Mouse (Mus musculus) adrenal gland, adult (tissue): Measurements from ENCODE around the gene Pon3.

Source experiments
- DNase-seq, 2 experiments: peaks; one replicate each; pipeline ENCODE4 v3.0.0; 2022 to 2023; ENCODE audit warnings: low spot score in 1 of 2; ENCODE audit not compliant: inconsistent age in 2 of 2

Pon3 gene

DNA sequence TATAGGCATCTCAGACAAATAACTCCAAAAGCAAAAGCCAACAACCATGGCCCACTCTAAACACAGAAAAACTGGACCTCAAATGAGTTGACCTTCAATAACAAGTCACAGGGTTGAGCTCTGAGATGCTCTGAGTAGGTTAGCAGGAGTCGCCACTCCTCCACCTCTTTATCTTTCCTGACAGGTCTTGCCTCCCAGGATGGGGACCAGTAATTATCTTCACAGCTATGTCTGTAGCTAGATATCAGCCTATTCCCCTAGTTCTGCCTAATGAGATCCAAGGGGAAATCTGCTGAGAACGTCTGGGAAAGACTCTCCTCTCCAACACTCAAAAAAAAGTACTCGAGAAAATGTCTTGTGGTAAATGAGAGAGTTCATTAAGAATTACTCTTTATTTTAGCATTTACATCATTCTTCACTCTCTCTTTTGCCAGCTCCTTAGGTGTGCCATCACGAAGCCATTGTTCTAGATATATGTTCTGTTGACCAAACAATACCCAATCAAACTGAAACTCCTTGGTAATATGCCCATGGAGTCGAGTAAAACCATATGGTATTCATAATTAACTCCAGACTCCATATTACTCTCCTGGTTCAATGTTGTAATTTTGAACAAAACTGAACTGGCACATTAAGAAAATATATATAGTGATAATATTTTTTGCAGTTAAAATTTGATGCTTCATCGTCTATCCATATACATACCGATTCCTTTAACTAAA lies 69.7 kb downstream of the Pon3 start:
- no peak for DNase-seq

DNA sequence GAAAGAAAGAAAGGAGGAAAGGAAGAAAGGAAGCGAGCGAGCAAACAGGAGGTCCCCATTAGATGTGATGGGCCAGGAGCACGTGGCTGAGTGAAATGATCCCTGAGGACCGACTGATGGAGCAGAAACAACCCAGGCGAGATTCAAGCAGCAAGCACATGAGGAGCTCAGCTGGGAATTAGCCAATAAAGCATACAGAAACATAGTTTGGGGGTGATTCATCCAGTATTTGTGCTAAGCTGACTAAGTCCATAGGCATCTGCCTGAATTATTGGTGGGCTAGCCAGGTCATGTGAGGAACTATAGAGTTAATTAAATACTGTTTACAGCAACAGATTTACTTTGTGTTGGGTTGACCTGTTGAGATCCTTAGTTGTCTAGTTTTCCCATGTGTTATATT lies 75.4 kb downstream of the Pon3 start:
- DNase-seq = no peak

DNA sequence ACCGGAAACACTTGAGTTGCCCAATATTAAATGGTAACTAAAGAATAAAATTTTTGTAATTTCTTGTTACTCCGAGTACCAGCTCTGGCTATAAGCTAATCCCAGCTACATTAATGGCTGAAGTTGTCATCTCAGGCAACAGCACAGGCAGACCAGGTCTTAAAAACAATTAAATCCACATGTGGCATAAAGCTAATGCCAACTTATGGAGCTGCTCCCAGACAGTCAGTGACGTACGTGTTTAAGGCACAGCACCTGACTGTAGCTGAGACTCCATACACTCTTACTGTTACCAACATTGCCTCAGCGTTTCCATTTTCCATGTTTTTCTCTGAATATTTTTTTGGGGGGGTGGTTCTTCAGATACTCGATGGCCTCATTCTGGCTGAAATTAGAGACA lies 76.9 kb downstream of the Pon3 start:
- no peak for DNase-seq

DNA sequence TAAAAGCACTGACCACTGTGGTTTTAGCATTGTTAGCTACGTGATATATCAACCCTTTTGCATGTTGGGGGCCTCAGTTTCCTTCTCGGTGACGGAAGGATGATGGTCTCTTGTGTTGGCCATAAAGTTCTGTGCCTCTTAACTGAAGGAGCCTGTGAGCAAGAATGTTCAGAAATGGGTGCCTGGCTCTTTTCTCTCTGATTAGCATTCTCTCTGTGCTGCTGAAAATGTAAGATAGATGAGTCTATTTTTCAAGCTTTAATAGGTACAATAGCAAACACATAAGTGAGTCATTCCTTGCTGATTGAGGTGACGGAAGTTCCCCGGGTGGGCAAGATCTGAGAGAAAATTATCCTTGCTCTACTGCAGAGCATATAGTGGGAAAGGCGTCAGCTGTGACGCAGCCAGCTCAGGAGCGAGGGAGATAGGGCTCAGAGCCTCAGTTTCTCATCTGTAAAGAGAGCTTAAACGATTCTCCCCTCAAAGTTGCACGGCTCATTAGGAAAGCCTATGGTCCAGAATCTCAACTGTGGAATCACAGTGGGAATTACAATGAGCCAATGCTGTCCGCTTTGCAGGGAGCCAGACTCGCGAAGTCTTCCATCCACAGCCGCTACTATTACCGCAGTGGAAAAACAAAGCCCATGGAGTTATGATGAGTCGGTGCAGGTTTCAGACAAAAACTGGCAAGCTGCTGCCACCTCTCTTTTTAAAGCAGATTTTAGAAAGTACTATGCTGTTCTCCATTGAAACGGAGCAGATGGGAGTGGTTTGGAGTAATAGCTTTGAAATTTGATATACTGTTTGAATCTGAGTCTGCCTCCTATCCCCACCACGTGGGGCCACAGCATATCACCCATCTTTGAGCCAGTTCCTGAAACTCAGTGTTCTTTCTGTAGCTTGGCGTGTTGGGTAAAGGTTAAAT lies 77.9 kb downstream of the Pon3 start:
- peak in 1 of 2 experiments; percentile 49 for DNase-seq

DNA sequence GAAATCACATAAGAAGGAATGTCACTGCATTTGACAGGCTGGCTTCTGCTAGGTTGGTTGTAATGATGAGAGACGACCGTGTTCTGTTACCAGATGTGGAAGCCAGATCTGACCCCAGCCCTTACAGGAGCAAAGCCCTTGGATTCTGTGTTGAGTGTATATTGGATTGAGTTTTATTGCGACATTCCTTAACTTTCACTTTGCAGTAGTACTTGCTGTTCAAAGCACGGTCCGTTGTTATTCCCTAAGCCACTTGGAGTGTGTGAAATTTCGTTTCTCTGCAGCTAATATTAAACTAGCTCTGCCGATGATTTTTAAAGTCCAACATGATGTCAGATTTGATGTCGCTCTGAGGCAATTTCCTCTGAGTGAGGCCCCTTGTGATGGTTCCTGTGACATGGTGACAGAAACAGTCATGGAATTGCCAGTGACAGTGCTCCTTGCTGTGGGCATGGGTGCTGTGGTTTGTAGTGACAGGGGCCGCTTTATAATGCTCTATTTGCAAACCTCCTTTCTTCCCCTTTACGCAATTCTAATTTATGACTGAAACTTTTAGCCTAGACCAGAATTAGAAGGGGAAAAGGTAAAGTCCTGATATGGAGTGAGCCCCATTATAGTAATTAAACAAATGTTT lies 81.8 kb downstream of the Pon3 start:
- no peak for DNase-seq

DNA sequence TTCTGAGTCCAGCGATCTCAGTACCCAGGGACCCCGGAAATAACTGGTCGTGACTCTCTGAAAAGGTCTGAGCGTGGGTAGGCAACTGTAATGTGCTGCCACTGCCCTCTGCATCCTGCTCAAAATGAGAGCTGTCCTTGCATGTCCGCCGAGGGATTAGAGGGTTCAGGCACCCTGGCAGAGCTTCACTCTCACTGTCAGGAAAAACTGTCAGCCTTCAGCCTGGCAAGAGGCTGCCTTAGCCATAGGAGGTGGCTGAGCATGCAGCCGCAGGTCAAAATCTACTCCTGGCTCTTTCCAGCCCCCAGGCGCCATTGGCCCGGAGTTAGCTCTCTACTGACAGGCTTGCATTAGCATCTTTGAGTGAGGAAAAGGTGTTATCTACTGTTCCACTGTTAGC lies 83.5 kb downstream of the Pon3 start:
- no peak for DNase-seq

DNA sequence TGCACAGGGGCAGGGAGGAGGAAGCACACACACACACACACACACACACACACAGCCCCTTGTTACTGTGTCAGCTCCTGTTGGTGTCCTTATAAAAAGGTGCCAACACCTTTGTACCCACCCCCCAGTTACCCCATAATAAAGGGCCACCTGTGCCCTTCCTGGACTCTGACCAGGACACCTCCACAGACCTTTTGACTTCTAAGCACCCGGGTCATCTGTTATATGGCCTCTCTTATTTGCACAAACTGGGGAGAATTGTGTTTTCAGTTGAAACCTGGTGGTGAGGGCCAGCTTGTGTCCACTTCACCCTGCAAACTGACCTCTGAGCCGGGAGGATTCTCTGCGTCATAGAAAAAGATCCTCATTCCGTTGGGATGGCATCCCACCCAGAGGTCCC lies 84.7 kb downstream of the Pon3 start:
- DNase-seq = no peak
